Mouse (Mus musculus) left cerebral cortex, adult 2 months (tissue): Measurements from ENCODE around the gene Gm42417. TPM values are rescaled to one million over a fixed set of nuclear protein-coding genes. Genes with fewer than 3 reads are reported as not detected.

Experiments used
- DNase-seq, 2 experiments: peaks; one replicate each; pipeline ENCODE4 v3.0.0; 2021 to 2022; ENCODE audit warnings: low spot score in 2 of 2, mixed read lengths in 1 of 2; ENCODE audit errors: extremely low spot score in 1 of 2
- H3K27ac ChIP-seq: fragments of 200-600 bp; 2 replicates; pipeline ENCODE4 v1.8.1; 2022
- H3K4me3 ChIP-seq: fragments of 200-600 bp; 2 replicates; pipeline ENCODE4 v1.8.1; 2022
- CTCF ChIP-seq: fragments of 200-600 bp; IDR thresholded peaks from 2 replicates; pipeline ENCODE4 v1.8.1; 2022; ENCODE audit warnings: antibody characterized with exemption, mild to moderate bottlenecking, moderate library complexity
- intact Hi-C: fragments of 180-260 bp; cut with DNase I; formaldehyde crosslinking; loops from one replicate; pipeline ENCODE4 v1.15.1; 2025
- total RNA-seq, 2 experiments: library from RNA; stranded (reverse); gene quantifications; 2 replicates each; pipeline ENCODE4 v1.2.3; 2021

Gene Gm42417
- total RNA-seq, 2 experiments from 2014 or later = not detected

DNA sequence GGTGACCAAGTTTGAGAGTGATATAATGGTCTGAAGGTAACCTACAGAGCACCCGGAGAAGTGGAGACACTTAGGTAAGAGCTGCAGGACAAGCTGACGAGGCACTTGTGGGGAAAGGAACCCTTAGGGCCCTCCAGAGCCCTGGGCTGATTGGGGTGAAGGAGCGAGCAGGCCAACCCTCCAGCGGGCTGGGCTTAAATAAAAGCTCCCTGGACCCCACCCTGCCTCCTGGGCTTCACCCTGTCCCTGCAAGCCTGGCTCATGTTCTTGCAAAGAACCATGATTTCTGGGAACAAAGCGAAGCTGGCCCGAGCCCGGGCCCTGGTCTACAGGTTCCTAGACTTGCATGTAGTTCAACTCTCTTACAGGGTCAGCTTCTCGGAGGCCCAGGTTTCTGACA lies 34.3 kb upstream of the Gm42417 start:
- intact Hi-C loops = no loop called here
- no peak overlapping the region for H3K4me3 ChIP-seq
- H3K27ac ChIP-seq = no peak overlapping the region
- no peak for DNase-seq
- no peak for TF ChIP-seq CTCF

DNA sequence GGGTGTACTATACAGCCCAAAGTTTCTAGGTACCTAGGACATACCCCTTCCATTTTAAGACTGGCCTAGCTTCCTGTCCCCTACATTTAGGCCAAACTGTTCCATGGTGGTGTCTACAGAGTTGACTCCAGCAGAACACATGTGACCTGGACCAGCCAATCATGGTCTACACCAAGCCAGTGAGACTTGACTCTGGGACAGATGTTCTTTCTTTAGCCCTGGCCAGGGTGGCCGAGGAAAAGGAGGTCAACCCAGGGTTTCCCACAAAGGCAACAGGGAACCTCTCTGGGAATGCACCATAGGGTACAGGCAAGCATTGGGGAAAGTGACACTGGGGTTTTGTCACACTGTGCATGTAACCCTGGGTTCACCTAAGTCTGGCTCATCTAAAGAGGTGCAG lies 33.5 kb upstream of the Gm42417 start:
- no peak for TF ChIP-seq CTCF
- no peak overlapping the region for H3K27ac ChIP-seq
- H3K4me3 ChIP-seq = no peak overlapping the region
- intact Hi-C loops = no loop called here
- no peak for DNase-seq

DNA sequence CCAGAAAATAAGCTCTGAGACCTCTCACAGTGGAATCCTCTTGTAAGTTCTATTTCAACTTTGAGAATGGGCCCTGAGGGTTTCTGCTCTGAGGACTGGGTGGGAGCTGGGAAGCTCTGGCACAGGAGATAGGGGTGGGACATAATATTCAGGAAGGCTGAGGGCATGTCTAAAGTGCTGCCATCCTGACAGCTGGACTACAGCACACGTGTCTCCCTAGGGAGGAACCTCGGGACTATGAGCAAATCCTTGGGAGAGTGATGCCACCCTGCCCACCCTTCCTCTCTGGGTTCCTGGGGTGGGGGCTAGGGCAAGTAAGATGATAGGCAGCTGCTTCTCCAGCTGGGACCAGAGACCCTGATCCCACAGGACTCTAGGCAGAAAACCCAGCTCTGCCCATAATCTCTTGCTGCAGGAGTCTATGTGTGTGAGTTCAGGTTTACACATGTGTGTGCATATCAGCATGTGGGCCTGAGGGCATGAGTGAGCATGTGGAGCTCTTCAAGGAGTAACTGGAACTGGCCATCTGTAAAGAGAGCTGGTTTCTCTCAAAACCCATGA lies 33.0 kb upstream of the Gm42417 start:
- intact Hi-C loops = no loop called here

DNA sequence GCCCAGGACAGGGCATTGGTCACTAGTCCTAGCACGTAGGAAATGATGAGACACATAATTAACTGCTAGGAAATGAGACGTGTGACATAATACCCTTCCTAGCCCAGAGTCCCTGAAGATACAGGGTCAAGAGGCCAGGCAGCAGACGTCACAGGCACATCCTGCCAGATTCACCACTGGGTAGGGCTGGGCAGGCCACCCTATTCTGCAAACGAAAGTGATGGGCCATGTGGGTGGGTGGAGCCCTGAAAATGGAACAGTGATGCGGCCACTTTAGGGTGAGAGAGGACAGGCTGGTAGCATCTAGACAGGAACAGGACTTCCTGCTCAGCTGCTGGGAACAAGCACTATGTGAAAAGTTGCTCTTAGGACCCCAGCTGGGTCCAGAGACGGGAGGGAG lies 32.4 kb upstream of the Gm42417 start:
- DNase-seq = no peak
- intact Hi-C loops = no loop called here
- no peak for TF ChIP-seq CTCF
- H3K27ac ChIP-seq = no peak overlapping the region
- no peak overlapping the region for H3K4me3 ChIP-seq

More for the DNA sequence above, 33.0 kb upstream of the Gm42417 start:
- DNase-seq = no peak
- TF ChIP-seq CTCF = no peak
- no peak overlapping the region for H3K4me3 ChIP-seq
- no peak overlapping the region for H3K27ac ChIP-seq

DNA sequence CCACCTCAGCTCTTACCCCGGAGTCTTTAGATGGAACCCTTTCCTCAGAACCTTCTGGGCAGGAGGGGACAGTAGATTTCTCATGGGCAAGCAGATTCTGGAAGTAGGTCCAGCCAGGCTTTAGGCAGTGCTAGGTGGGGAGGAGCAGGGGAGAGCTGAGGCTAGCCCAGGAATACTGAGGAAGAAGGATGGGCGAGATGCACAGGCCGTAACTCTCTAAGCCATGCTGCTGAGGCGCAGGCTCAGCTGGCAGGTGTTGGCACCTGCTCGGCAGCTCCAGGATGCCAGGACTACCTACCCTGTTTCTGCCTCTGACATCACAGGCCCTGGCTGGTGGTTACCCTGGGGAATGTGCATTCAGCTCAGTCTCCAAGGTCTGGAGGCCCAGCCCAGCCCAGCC lies 31.1 kb upstream of the Gm42417 start:
- H3K27ac ChIP-seq = no peak overlapping the region
- no peak for TF ChIP-seq CTCF
- no peak for DNase-seq
- intact Hi-C loops = no loop called here
- H3K4me3 ChIP-seq = no peak overlapping the region

DNA sequence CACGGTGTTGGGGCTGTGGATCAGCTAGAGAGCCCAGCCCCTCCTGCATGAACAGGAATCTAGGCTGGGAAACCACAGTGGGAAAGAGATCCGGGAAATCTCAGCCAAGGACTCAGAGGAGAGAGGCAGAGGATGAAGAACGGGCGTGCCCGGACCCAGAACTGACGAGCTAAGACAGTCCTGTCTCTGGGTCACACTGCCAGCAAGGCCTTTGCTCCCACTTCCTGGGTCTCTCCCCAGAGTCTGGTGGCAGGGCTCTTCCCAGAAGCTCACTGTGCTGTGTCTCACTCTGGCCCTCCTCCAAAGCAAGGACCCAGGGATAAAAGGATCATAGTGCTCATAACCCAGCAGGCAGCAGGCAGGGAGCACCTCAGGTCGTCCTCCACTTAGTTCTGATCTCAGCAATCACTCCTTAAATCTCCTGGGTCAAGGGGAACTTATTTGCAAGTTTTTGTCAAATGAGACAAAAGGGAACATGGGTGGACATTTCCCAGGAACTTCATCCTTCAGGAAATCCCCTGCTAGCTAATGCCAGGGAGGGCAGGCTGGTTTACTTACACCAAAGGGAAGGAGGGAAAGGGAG lies 30.6 kb upstream of the Gm42417 start:
- intact Hi-C loops = no loop called here
- TF ChIP-seq CTCF = no peak
- Histone ChIP-seq H3K27ac (no peak overlapping the region), H3K4me3 (no peak overlapping the region)
- DNase-seq = no peak

DNA sequence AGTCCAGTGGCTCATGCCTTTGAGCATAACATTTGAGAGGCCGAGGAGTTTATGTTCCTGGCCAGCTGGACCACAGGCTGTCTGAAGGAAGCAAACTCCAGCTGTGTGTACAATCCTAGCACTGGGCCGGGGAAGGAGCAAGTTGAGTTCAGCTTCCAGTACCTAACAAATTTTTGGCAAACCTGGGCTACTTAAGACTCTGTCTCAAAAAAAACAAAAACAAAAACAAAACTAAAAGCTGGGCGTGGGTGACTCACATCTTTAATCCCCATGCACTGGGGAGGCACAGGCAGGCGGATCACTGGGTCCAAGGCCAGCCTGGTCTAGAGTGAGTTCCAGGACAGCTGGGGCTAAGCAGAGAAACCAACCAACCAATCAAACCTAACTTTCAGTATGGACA lies 29.5 kb upstream of the Gm42417 start:
- intact Hi-C loops = no loop called here
- TF ChIP-seq CTCF = no peak
- Histone ChIP-seq H3K4me3 (no peak overlapping the region), H3K27ac (no peak overlapping the region)
- DNase-seq = no peak

DNA sequence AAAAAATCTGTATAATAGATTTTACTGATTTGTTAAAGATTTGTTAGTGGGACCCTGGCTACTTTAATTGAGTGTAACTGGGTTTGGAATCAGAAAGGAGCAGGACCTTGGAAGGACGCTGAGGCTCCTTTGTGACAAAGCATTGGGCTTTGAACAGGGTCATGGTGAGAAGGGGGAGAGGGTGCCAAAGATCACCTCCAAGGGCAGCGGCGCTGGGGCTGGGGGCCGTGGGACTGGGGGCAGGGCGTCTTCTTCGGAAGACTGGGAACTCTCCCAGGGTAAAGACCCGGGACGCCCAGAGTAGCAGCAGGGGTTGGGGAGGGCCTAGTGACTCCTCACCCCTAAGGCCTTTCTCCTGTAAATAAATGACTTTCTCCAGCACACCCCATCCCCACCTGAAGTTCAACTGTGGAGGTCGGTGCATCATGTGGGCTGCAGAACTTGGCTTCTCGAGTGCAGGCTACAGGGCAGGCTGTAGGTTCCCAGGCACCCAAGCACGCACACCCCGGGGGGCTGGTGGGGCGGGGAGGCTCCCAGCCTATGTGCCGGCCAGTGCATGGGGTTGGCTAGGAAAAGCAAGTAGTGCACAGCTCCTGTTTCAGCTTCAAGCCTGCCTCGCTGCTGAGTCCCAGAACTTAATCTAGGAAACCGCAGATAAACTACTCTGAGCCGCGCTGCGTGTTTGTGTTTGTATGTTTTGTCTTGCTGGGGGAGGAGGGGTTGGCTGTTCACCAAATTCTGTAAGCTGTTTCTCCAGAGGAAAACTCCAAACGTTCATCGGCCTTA lies 28.8 kb upstream of the Gm42417 start:
- no peak for DNase-seq
- Histone ChIP-seq H3K27ac (no peak overlapping the region), H3K4me3 (no peak overlapping the region)
- intact Hi-C loops = no loop called here
- TF ChIP-seq CTCF = no peak

DNA sequence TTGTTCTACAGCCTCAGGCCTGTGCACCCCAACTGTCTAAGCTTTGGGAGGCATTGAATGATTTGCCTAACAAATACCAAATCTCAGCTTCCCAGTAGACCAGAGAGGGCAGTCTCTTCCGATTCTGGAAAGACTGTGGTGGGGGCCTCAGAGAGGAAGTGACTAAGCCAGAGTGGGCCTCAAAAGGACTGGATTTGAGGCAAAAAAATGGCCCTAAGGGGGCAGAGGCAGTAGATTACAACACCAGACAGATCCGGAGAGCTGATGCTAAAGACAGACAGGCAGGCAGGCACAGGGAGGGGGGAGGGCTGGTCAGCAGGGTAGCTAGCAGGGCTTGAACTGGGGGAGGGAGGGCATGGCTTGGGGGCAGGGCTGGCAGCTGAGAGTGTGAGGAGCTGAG lies 27.2 kb upstream of the Gm42417 start:
- H3K27ac ChIP-seq = no peak overlapping the region

DNA sequence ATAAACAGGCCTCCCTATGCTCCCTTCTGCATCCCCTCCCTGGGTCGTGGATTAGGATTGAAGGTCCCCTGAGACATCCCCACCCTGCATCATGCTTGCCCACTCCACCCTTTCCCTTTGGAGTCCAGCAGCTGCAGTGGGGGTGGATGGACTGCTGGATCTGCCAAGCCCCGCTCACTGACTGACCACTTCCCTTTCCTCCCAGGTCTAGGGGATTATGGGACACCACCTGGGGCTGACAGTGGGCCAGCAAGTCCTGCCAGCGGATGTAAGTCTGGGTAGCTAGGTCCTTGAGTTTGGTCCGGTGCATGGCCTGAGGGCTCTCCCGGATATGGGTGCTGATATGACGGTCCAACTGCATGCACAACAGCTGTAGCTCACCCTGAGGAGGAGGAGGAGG lies 24.9 kb upstream of the Gm42417 start:
- TF ChIP-seq CTCF = no peak
- intact Hi-C loops = no loop called here
- Histone ChIP-seq H3K4me3 (no peak overlapping the region), H3K27ac (no peak overlapping the region)
- DNase-seq = no peak

More for the DNA sequence above, 27.2 kb upstream of the Gm42417 start:
- no peak overlapping the region for H3K4me3 ChIP-seq
- DNase-seq = no peak
- intact Hi-C loops = no loop called here
- no peak for TF ChIP-seq CTCF

DNA sequence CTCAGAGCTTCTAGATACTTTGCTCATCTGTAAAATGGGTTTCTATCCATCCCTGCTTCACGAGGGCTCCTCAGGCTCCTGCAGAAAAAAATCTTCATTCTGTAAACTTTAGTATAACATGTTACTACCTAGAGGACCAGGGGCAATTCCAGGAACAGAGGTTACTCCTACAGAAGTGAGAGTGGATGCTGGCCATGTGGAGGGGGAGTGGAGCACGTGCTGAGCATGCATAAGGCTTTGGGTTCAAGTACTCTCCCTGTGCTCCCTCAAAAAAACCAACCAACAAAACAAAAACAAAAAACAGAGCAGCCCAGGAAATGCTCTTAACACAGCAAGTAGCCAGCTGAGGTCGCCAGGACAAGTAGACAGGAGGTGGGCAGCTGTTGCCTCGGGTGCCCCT lies 24.4 kb upstream of the Gm42417 start:
- Histone ChIP-seq H3K27ac (no peak overlapping the region), H3K4me3 (no peak overlapping the region)
- intact Hi-C loops = no loop called here
- TF ChIP-seq CTCF = no peak
- no peak for DNase-seq

DNA sequence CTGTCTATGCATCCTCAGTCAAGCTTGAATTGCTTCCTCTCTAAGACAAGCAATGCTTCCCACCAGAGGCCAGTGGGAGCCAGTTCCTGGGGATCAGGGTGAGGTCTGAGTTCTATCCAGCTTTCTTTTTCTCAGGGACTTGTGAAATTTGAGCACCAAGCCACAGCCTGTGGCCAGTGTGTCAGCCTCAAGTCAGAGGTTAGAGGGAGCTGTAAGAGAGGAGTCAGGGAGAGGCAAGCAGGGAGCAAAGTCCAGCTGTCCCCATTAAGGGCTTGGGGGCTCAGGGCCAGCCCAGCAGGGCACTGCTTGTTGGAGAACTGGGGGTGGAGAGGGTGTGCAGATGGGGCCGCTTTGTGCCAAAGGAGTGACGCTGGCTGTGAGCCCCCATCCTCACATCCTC lies 24.0 kb upstream of the Gm42417 start:
- no peak for TF ChIP-seq CTCF
- intact Hi-C loops = no loop called here
- Histone ChIP-seq H3K27ac (no peak overlapping the region), H3K4me3 (no peak overlapping the region)
- DNase-seq = no peak

DNA sequence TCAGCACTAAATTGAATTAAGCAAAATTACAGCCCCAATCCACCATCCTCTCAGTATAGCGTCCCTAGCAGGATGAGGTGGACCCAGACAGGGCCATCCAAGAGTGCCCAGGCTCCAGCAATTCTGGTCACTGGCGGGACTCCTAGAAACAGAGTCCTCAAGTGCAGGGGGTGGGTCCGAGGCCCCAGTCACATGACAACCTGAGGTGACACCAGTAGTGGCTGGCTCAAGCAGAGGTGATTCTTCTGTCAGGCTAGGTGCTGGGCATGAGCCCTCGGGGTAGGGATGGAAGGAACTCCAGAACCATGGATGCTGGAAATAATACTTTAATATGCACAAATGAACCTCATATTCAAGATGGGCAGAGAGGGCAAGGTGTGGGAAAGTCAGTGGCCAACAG lies 23.2 kb upstream of the Gm42417 start:
- intact Hi-C loops = no loop called here
- no peak for TF ChIP-seq CTCF
- Histone ChIP-seq H3K27ac (no peak overlapping the region), H3K4me3 (no peak overlapping the region)
- DNase-seq = no peak
